Mouse (Mus musculus): ENCODE measurements around the gene Hps5. TPM values are rescaled to one million over a fixed set of nuclear protein-coding genes. Genes with fewer than 3 reads are reported as not detected.

Hps5 gene
- total and polyA plus RNA-seq, 2 experiments: 9.0 to 11.8 TPM

DNA sequence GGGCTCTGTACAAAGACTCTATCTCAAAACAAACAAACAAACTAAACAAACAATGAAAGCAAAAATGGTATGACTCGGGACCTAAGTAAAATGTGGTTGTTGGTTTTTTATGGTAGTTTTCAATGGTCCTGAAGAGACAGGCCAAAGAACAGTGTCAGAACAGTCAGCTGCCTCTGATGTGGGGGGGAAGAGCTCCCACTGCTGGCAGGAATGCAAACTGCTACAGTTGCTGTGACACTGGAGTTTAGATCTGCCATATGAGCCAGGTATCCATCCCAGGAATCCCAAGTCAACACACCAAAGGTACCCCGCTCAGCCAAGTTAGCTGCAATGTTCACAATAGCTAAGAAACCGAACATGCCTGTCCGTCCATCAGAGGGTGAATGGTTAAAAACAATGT is 25.2 kb downstream of the Hps5 start:
- Histone ChIP-seq H3K27me3 (ENCODE audit: control insufficient read depth, insufficient read depth, low read length) (no peaks in the 10 kb centered on the region), H3K4me1 (ENCODE audit: control insufficient read depth, insufficient read depth, low read length) (no peaks in the 10 kb centered on the region), H3K36me3 (ENCODE audit: control insufficient read depth, insufficient read depth, low read length) (peaks cover 47% of the 10 kb centered on the region), H3K9ac (ENCODE audit: low read depth, low read length) (no peak overlapping the region), H3K27ac (replicated peaks; ENCODE audit: insufficient read depth, low read depth, low read length) (no peak overlapping the region), H3K79me2 (ENCODE audit: control insufficient read depth, insufficient read depth, low read length) (no peaks in the 10 kb centered on the region), H3K4me3 (ENCODE audit: insufficient read depth, low read depth, low read length) (no peak overlapping the region)
- DNase-seq (ENCODE audit: extremely low read depth, low read depth, low spot score): peak; percentile 54
- no peak for TF ChIP-seq POLR2A (IDR thresholded peaks at IDR 0.05; ENCODE audit: extremely low read depth, insufficient read depth, low read length)
- peak; percentile 95 for TF ChIP-seq CTCF (IDR thresholded peaks at IDR 0.05; ENCODE audit: low read depth, low read length)
- WGBS: 40% methylated on average over 4 of the region's 4 CpGs

GRCm38 (mm10) chr7:46768451-46768850 is 27.4 kb downstream of the Hps5 start:
- WGBS: 96% methylated on average over 7 of the region's 7 CpGs
- Histone ChIP-seq H3K4me1 (ENCODE audit: control insufficient read depth, insufficient read depth, low read length) (no peaks in the 10 kb centered on the region), H3K27me3 (ENCODE audit: control insufficient read depth, insufficient read depth, low read length) (no peaks in the 10 kb centered on the region), H3K79me2 (ENCODE audit: control insufficient read depth, insufficient read depth, low read length) (no peaks in the 10 kb centered on the region), H3K4me3 (ENCODE audit: insufficient read depth, low read depth, low read length) (no peak overlapping the region), H3K9ac (ENCODE audit: low read depth, low read length) (no peak overlapping the region), H3K36me3 (ENCODE audit: control insufficient read depth, insufficient read depth, low read length) (peaks cover 38% of the 10 kb centered on the region), H3K27ac (replicated peaks; ENCODE audit: insufficient read depth, low read depth, low read length) (no peak overlapping the region)
- no peak for DNase-seq (ENCODE audit: extremely low read depth, low read depth, low spot score)
- TF ChIP-seq POLR2A (IDR thresholded peaks at IDR 0.05; ENCODE audit: extremely low read depth, insufficient read depth, low read length): no peak
- no peak for TF ChIP-seq CTCF (IDR thresholded peaks at IDR 0.05; ENCODE audit: low read depth, low read length)

DNA sequence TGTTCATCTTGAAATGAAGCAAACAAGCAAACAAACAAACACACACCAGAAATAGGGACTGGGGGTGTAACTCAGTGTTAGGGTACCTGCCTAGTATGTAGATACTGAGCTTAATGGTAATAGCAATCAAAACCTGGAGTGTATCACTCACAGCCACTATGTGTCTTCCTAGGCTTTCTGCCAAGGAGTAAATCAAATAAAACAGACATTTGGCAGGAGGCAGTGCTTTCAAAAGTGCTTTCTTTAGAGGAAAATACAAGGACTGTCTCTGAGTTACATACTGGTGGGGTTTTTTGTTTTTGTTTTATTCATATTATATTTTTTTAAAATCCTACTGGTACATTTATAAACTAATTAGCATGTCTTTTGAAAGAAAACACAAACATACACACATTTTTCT is 28.5 kb downstream of the Hps5 start:
- DNase-seq (ENCODE audit: extremely low read depth, low read depth, low spot score): peak; percentile 73
- peaks cover 32% of the 10 kb centered on the region for H3K36me3 ChIP-seq (ENCODE audit: control insufficient read depth, insufficient read depth, low read length)
- H3K27ac ChIP-seq (replicated peaks; ENCODE audit: insufficient read depth, low read depth, low read length): no peak overlapping the region
- no peaks in the 10 kb centered on the region for H3K27me3 ChIP-seq (ENCODE audit: control insufficient read depth, insufficient read depth, low read length)
- H3K4me3 ChIP-seq (ENCODE audit: insufficient read depth, low read depth, low read length): no peak overlapping the region
- no peaks in the 10 kb centered on the region for H3K79me2 ChIP-seq (ENCODE audit: control insufficient read depth, insufficient read depth, low read length)
- TF ChIP-seq CTCF (IDR thresholded peaks at IDR 0.05; ENCODE audit: low read depth, low read length) (no peak), POLR2A (IDR thresholded peaks at IDR 0.05; ENCODE audit: extremely low read depth, insufficient read depth, low read length) (no peak)
- no peak overlapping the region for H3K9ac ChIP-seq (ENCODE audit: low read depth, low read length)
- H3K4me1 ChIP-seq (ENCODE audit: control insufficient read depth, insufficient read depth, low read length): no peaks in the 10 kb centered on the region

- DNase-seq (ENCODE audit: extremely low read depth, low read depth, low spot score): no peak
- Histone ChIP-seq H3K79me2 (ENCODE audit: control insufficient read depth, insufficient read depth, low read length) (no peaks in the 10 kb centered on the region), H3K36me3 (ENCODE audit: control insufficient read depth, insufficient read depth, low read length) (peaks cover 23% of the 10 kb centered on the region), H3K4me1 (ENCODE audit: control insufficient read depth, insufficient read depth, low read length) (no peaks in the 10 kb centered on the region), H3K4me3 (ENCODE audit: insufficient read depth, low read depth, low read length) (no peak overlapping the region), H3K27ac (replicated peaks; ENCODE audit: insufficient read depth, low read depth, low read length) (no peak overlapping the region), H3K27me3 (ENCODE audit: control insufficient read depth, insufficient read depth, low read length) (no peaks in the 10 kb centered on the region), H3K9ac (ENCODE audit: low read depth, low read length) (no peak overlapping the region)
- TF ChIP-seq POLR2A (IDR thresholded peaks at IDR 0.05; ENCODE audit: extremely low read depth, insufficient read depth, low read length) (no peak), CTCF (IDR thresholded peaks at IDR 0.05; ENCODE audit: low read depth, low read length) (no peak)
- WGBS: 95% methylated on average over 8 of the region's 8 CpGs
These were observed 31.2 kb downstream of the Hps5 start for GRCm38 (mm10) chr7:46764672-46765071.

DNA sequence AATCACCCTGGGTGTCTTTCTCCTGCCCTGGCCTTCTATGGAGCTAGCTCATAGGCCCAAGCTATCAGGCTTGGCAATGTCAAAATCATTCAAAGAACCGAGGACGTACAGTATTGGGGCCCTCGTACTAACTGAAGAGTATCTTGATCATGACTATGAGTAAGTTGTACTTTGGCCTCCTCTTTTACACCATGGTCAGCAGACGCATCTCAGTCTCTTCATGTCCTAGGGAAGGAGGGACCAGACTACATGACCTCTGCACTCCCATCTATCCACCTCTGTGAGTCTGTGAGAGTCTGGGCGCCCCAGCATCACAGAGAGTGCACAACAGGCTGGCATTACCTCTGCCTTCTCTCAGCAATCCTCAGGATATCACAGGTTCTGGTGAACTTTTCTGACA is 33.3 kb downstream of the Hps5 start:
- Histone ChIP-seq H3K4me3 (ENCODE audit: insufficient read depth, low read depth, low read length) (no peak overlapping the region), H3K79me2 (ENCODE audit: control insufficient read depth, insufficient read depth, low read length) (no peaks in the 10 kb centered on the region), H3K4me1 (ENCODE audit: control insufficient read depth, insufficient read depth, low read length) (no peaks in the 10 kb centered on the region), H3K27ac (replicated peaks; ENCODE audit: insufficient read depth, low read depth, low read length) (no peak overlapping the region), H3K9ac (ENCODE audit: low read depth, low read length) (no peak overlapping the region), H3K36me3 (ENCODE audit: control insufficient read depth, insufficient read depth, low read length) (peaks cover 14% of the 10 kb centered on the region), H3K27me3 (ENCODE audit: control insufficient read depth, insufficient read depth, low read length) (no peaks in the 10 kb centered on the region)
- TF ChIP-seq POLR2A (IDR thresholded peaks at IDR 0.05; ENCODE audit: extremely low read depth, insufficient read depth, low read length) (no peak), CTCF (IDR thresholded peaks at IDR 0.05; ENCODE audit: low read depth, low read length) (no peak)
- WGBS: 94% methylated on average over 5 of the region's 5 CpGs
- no peak for DNase-seq (ENCODE audit: extremely low read depth, low read depth, low spot score)

- WGBS: 76% methylated on average over 11 of the region's 11 CpGs
- TF ChIP-seq CTCF (IDR thresholded peaks at IDR 0.05; ENCODE audit: low read depth, low read length) (no peak), POLR2A (IDR thresholded peaks at IDR 0.05; ENCODE audit: extremely low read depth, insufficient read depth, low read length) (no peak)
- Histone ChIP-seq H3K36me3 (ENCODE audit: control insufficient read depth, insufficient read depth, low read length) (peaks cover 11% of the 10 kb centered on the region), H3K4me1 (ENCODE audit: control insufficient read depth, insufficient read depth, low read length) (no peaks in the 10 kb centered on the region), H3K79me2 (ENCODE audit: control insufficient read depth, insufficient read depth, low read length) (no peaks in the 10 kb centered on the region), H3K27ac (replicated peaks; ENCODE audit: insufficient read depth, low read depth, low read length) (no peak overlapping the region), H3K27me3 (ENCODE audit: control insufficient read depth, insufficient read depth, low read length) (no peaks in the 10 kb centered on the region), H3K4me3 (ENCODE audit: insufficient read depth, low read depth, low read length) (no peak overlapping the region), H3K9ac (ENCODE audit: low read depth, low read length) (no peak overlapping the region)
- no peak for DNase-seq (ENCODE audit: extremely low read depth, low read depth, low spot score)
These were observed 34.6 kb downstream of the Hps5 start for GRCm38 (mm10) chr7:46761049-46761795.
